Mouse (Mus musculus) stomach, postnatal 0 days (tissue): ENCODE results near the gene Mycn.

Experiments used
- CTCF ChIP-seq: IDR thresholded peaks from 2 replicates; pipeline ENCODE4 v1.5.1; 2016; ENCODE audit warnings: antibody characterized with exemption, low read depth, mild to moderate bottlenecking, moderate library complexity
- EP300 ChIP-seq: optimal IDR thresholded peaks from 2 replicates; pipeline ENCODE3; 2016; ENCODE audit warnings: antibody characterized with exemption

- no peak for TF ChIP-seq EP300
- no peak for TF ChIP-seq CTCF
These were observed 32.0 kb downstream of the Mycn start for GRCm38 (mm10) chr12:12909631-12910277.
